Mouse (Mus musculus) heart, postnatal 10 days (tissue): ENCODE results near the gene Dscam. TPM values are rescaled to one million over a fixed set of nuclear protein-coding genes. Genes with fewer than 3 reads are reported as not detected.
A peak's percentile ranks its signal among the peaks of the same experiment; 100 is the strongest.

ENCODE experiments used
- DNase-seq, 2 experiments: peaks; one replicate each; pipeline ENCODE4 v3.0.0; 2021
- intact Hi-C: fragments of 180-260 bp; cut with DNase I; formaldehyde crosslinking; loops from one replicate; pipeline ENCODE4 v1.15.1; 2025
- total RNA-seq, 2 experiments: library from RNA; stranded (reverse); gene quantifications; 2 replicates each; pipeline ENCODE4 v1.2.3; 2021

Gene Dscam
- total RNA-seq, 2 experiments from 2014 or later: not detected

GRCm38 (mm10) chr16:96624570-96625411, 545.8 kb downstream of the Dscam start:
- intact Hi-C loops: no loop called here
- no peak for DNase-seq

DNA sequence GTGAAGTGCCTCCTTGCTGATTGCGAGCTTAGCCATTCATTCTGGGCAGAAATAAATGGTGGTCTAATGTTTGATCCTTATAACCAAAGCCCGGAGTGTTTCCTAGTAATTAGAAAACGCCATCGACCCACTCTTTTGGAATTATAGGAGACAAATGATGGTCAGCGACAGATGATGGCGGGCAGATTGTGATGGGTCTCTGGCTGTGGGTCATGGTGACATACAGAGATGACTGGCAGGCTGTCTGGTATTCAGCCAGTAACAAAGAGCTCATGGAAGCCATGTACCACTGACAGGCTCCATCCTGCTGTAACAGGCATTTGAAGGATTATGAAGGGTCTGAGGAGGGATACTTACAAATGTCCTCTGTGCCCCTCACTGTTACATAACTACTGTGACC, 549.7 kb downstream of the Dscam start:
- intact Hi-C loops: no loop called here
- no peak for DNase-seq

GRCm38 (mm10) chr16:96620402-96620801, 550.1 kb downstream of the Dscam start:
- DNase-seq: peak; percentile 79 to 84
- intact Hi-C loops: no loop called here

GRCm38 (mm10) chr16:96617772-96618171, 552.8 kb downstream of the Dscam start:
- no peak for DNase-seq
- intact Hi-C loops: no loop called here

GRCm38 (mm10) chr16:96613275-96613674, 557.3 kb downstream of the Dscam start:
- no peak for DNase-seq
- intact Hi-C loops: loop anchor here (5.0 kb wide), 2 partner anchors 59 to 256 kb away; no protein-coding TSS in a partner anchor

DNA sequence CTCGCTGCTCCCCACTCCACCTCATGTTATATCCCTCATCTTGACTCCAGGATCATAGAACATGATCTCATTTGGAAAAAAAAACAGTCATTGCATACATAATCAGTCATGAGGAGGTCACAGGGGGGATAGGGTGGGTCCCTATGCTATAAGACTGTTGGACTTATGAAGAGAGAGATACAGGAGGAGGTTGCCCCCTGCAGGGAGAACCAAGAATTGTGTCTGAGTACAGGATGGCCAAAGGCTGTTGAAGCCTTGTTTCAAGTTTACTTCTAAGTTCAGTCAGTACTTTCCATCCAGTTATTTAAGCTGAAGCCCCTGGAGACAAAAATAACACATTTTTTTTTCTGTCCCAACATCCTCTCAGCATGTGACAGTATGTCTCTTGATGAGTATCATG, 559.7 kb downstream of the Dscam start:
- DNase-seq: peak; percentile 60 to 71
- intact Hi-C loops: loop anchor here (1.0 to 5.0 kb wide), 3 partner anchors 61 to 254 kb away; partner anchors contain the start of gene Pcp4

DNA sequence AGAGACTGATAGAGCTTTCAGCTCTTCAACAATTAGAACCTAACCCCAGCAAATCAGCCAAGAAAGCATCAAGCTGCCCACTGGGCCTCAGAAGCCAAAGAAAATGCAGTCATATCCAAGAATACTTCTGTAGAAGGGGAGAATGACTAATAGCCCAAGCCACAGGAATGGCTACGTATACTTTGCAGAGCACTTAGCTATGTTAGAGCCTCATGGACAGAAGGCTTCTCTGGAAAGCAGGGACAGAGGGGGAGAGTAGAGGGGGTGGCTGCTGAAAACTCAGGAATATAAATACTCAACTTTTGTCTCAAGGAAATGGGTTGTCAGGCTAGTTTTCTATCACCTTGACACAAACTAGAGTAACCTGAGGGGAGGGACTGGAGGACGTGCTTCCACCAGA, 568.3 kb downstream of the Dscam start:
- no peak for DNase-seq
- intact Hi-C loops: no loop called here

DNA sequence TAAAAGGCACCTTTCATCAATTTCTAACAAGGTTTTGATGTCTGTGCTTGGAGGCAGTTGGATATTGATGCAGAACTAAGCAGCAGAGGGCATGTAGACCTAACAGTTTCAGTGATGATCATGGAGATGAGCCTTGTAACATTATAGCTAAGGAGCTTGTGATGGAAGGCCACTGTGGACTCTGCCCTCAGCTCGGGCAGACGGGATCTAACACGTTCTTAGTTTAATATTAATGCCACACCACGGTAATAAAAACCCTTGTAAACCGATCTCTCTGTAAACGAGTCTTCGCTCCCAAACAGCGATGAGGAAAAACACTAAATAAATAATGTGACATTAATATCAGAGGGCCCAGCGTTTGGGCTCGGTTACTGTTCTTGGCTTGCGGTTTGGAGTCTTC, 569.8 kb downstream of the Dscam start:
- DNase-seq: no peak
- intact Hi-C loops: no loop called here

GRCm38 (mm10) chr16:96599401-96600060, 571.0 kb downstream of the Dscam start:
- DNase-seq: no peak
- intact Hi-C loops: no loop called here

GRCm38 (mm10) chr16:96575841-96576240, 594.7 kb downstream of the Dscam start:
- intact Hi-C loops: no loop called here
- DNase-seq: no peak

- intact Hi-C loops: no loop called here
- DNase-seq: no peak
Measured at GRCm38 (mm10) chr16:96567428-96567827, 603.1 kb downstream of the Dscam start.

DNA sequence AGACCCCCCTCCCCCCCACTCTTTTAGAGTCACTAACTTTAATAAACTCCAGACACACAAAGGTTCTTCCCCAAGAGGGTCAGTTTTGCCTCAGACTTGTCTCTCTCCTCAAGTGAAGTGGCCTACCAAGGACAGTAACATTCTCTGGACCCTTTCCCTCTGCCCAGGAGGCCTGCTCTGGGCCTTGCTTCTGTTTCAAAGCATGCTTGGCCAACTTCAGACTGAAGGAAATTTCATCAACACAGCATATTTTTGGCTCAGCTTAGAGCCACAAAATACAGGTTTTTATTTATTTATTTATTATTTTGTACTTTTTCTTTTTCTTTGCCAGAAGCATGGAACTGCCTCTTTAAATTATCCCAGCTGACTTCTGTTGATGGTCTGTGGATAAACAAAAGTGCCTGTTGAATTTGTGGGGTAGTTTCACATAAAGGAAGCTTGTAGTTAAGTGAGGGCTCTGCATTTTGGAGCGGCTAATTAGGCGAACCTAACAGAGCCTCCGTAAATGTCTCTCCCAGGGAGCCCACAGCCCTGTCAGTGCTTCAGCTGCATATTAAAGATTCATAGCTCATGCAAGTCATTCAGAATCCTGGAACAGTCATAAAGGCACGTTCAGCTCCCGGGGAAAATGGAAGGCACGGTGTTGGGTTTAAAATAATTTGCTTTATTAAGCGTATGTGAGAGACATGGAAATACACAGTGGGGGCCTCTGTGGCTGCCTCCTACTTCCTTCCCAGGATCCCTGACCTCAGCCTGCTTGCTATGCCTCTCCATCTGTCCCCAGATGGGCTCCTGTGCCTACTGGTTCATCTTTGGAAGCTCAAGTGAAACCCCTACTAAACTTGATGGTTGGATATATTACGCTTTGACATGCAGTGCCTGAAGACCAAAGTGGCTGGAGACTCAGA, 606.9 kb downstream of the Dscam start:
- no peak for DNase-seq
- intact Hi-C loops: no loop called here

DNA sequence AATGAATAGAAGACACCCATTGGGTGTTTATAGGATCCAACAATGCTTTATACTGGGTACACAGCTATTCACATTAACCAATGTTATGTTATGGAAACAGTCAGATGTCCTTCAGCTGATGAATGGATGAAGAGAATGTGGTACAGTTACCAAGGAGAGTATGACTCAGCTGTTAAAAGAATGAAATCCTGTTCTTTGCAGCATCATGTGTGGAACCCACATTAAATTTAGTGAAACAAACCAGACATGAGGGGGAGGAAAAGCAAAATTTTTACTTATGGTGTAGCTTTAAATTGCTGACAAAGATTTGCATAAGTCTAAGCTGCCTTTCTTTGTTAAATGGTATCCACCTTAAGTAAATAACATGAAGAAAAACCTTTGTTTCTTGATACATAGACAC, 610.8 kb downstream of the Dscam start:
- intact Hi-C loops: no loop called here
- no peak for DNase-seq

DNA sequence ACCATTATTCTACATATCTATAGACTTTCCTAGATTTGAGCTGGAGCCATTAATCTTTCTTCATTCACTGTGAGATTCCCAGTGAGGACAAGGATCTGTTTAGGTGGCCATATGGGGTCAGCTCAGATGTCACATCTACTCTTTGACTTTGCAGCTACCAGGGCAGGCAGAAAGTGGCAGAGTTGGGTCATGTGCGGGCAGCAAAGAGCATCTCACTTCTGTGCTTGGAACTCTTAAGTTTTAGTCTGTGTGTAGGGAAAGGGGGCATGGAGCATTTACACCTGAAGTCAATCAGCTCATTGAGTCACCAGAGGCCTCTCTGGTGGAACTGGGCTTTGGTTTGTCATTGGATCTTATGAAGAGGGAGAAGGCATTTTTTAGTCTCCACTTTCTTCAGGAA, 612.2 kb downstream of the Dscam start:
- no peak for DNase-seq
- intact Hi-C loops: no loop called here

GRCm38 (mm10) chr16:96556621-96557020, 613.9 kb downstream of the Dscam start:
- intact Hi-C loops: no loop called here
- DNase-seq: peak in 1 of 2 experiments; percentile 6

- intact Hi-C loops: no loop called here
- no peak for DNase-seq
Measured at GRCm38 (mm10) chr16:96555412-96555811, 615.1 kb downstream of the Dscam start.

- intact Hi-C loops: no loop called here
- DNase-seq: no peak
Measured at GRCm38 (mm10) chr16:96552680-96553079, 617.9 kb downstream of the Dscam start.

- intact Hi-C loops: no loop called here
- DNase-seq: peak in 1 of 2 experiments; percentile 16
Measured at GRCm38 (mm10) chr16:96541056-96541455, 629.5 kb downstream of the Dscam start.
